Mouse (Mus musculus): ENCODE measurements at regions not wholly inside any gene's neighbourhood (a gene's known extent, or its start where the extent isn't known, plus 50 kb on each side); places are given as distances from the start of the nearest gene placed in this dataset.
A peak's percentile ranks its signal among the peaks of the same experiment; 100 is the strongest.

DNA sequence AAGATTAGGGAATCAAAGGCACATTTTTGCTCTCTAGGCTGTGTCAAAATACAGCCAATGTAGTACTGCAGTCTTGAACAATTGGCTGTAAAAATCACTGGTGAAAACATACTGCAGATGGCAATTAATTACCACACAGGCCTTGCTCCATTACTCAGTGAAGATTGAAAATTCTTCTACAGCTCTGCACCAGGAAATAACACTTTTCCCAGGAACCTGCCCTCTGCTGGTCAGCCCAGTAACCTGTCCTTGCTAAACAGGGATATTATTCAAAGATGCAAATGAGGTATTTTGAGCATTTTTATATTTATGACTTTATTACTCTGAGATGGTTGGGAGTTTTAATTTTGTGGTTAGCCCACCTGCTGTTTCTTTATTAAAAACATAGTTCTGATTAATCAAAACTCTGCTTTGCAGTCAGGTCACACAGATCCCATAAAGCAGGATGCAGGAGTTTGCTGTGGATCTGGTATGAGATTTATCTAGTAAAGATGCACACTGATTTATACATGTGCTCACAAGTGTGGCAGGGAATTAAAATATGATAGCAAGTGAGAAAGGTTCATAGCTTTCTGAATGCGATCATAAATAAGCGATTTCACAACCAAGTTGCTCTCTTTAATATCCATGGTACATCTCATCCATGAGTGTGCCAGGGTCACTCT lies 815.3 kb upstream of the Ghitm start:
- DNase-seq (ENCODE audit: extremely low spot score in 1 of 2, low spot score in 1 of 2), result peak in 1 of 2 experiments; percentile 13
